Mouse (Mus musculus) CH12.LX (cell line): Measurements from ENCODE around the gene Zbtb17. TPM values are rescaled to one million over a fixed set of nuclear protein-coding genes. Genes with fewer than 3 reads are reported as not detected.

Experiments
- DNase-seq: peaks from one replicate; pipeline ENCODE4 v3.0.0-alpha.2; 2013; ENCODE audit errors: extremely low read depth
- H3K27ac ChIP-seq: 2 replicates; pipeline ENCODE4 v1.5.1; 2012; ENCODE audit warnings: low read depth, mild to moderate bottlenecking, control low read depth, moderate library complexity; ENCODE audit not compliant: insufficient read depth
- H3K27me3 ChIP-seq: replicated peaks from 2 replicates; pipeline ENCODE3; 2012; ENCODE audit warnings: inconsistent platforms
- H3K36me3 ChIP-seq, 2 experiments: replicated peaks in 1 of 2; 2 replicates each; pipeline versions ENCODE3 to v1.6.1; 2012; ENCODE audit warnings: inconsistent platforms in 1 of 2, low read length in 1 of 2, mild to moderate bottlenecking in 1 of 2, mixed read lengths in 1 of 2, moderate library complexity in 1 of 2; ENCODE audit not compliant: control insufficient read depth in 1 of 2, insufficient read depth in 1 of 2
- H3K4me1 ChIP-seq, 2 experiments: 2 replicates each; pipeline ENCODE4 v1.6.1; 2012; ENCODE audit warnings: inconsistent platforms in 1 of 2, moderate library complexity in 1 of 2; ENCODE audit not compliant: insufficient read depth in 2 of 2, control insufficient read depth in 1 of 2
- H3K4me2 ChIP-seq: 2 replicates; pipeline ENCODE4 v1.6.1; 2012; ENCODE audit warnings: low read depth, mild to moderate bottlenecking, control low read depth; ENCODE audit not compliant: poor library complexity, insufficient read depth, severe bottlenecking
- H3K4me3 ChIP-seq, 3 experiments: fragments of 150-350 bp in 1 of 3; sonication (generic) in 1 of 3; replicated peaks in 1 of 3; 2 replicates each; pipeline versions ENCODE3 to v1.5.1; 2011 to 2012; ENCODE audit warnings: low read depth in 2 of 3, low read length in 2 of 3, mild to moderate bottlenecking in 2 of 3, moderate library complexity in 2 of 3, control low read depth in 1 of 3, improper control_type of control experiment in 1 of 3, inconsistent platforms in 1 of 3, mixed read lengths in 1 of 3; ENCODE audit not compliant: poor library complexity in 1 of 3
- H3K79me2 ChIP-seq: replicated peaks from 2 replicates; pipeline ENCODE4 v1.6.1; 2012; ENCODE audit warnings: mild to moderate bottlenecking, moderate library complexity; ENCODE audit not compliant: control insufficient read depth, poor library complexity, insufficient read depth, severe bottlenecking; ENCODE audit errors: extremely low read depth
- H3K9ac ChIP-seq: 2 replicates; pipeline ENCODE4 v1.6.1; 2012; ENCODE audit warnings: low read depth, mild to moderate bottlenecking, control low read depth, moderate library complexity; ENCODE audit not compliant: insufficient read depth
- H3K9me3 ChIP-seq: replicated peaks from 2 replicates; pipeline ENCODE3; 2012; ENCODE audit warnings: low read length, inconsistent platforms, mixed read lengths
- BHLHE40 ChIP-seq: IDR thresholded peaks from 2 replicates; pipeline ENCODE4 v1.6.1; 2011; ENCODE audit warnings: mild to moderate bottlenecking, low read depth, low read length, improper control_type of control experiment
- ETS1 ChIP-seq: conservative IDR thresholded peaks from 2 replicates; pipeline ENCODE4 v1.6.1; 2012; ENCODE audit warnings: low read depth, mild to moderate bottlenecking, inconsistent platforms, low read length, improper control_type of control experiment, moderate library complexity
- JUN ChIP-seq: IDR thresholded peaks from 2 replicates; pipeline ENCODE4 v1.6.1; 2011; ENCODE audit warnings: low read depth, mild to moderate bottlenecking, low read length, improper control_type of control experiment, moderate library complexity; ENCODE audit not compliant: insufficient read depth
- JUND ChIP-seq: conservative IDR thresholded peaks from 2 replicates; pipeline ENCODE4 v1.6.1; 2011; ENCODE audit warnings: low read depth, low read length, improper control_type of control experiment
- KAT2A ChIP-seq: IDR thresholded peaks from 2 replicates; pipeline ENCODE4 v1.6.1; 2012; ENCODE audit warnings: low read length, improper control_type of control experiment, inconsistent platforms; ENCODE audit not compliant: insufficient replicate concordance
- MAFK ChIP-seq: IDR thresholded peaks from 2 replicates; pipeline ENCODE4 v1.6.1; 2011; ENCODE audit warnings: low read length, improper control_type of control experiment; ENCODE audit not compliant: insufficient replicate concordance
- MAX ChIP-seq: IDR thresholded peaks from 2 replicates; pipeline ENCODE4 v1.6.1; 2011; ENCODE audit warnings: low read length, improper control_type of control experiment
- MEF2A ChIP-seq: IDR thresholded peaks from 2 replicates; pipeline ENCODE4 v1.6.1; 2014; ENCODE audit warnings: low read depth, mild to moderate bottlenecking, inconsistent platforms, low read length, improper control_type of control experiment, borderline replicate concordance
- MXI1 ChIP-seq: IDR thresholded peaks from 2 replicates; pipeline ENCODE4 v1.6.1; 2011; ENCODE audit warnings: mild to moderate bottlenecking, low read depth, low read length, improper control_type of control experiment
- MYC ChIP-seq: IDR thresholded peaks from 2 replicates; pipeline ENCODE4 v1.6.1; 2011; ENCODE audit warnings: low read depth, mild to moderate bottlenecking, improper control_type of control experiment, low read length
- NRF1 ChIP-seq: IDR thresholded peaks from 2 replicates; pipeline ENCODE4 v1.6.1; 2014; ENCODE audit warnings: low read depth, mild to moderate bottlenecking, inconsistent platforms, low read length, improper control_type of control experiment, moderate library complexity
- PAX5 ChIP-seq: IDR thresholded peaks from 2 replicates; pipeline ENCODE4 v1.6.1; 2012; ENCODE audit warnings: low read length, inconsistent platforms, mixed read lengths
- POLR2AphosphoS2 ChIP-seq: IDR thresholded peaks from 2 replicates; pipeline ENCODE4 v1.6.1; 2011; ENCODE audit warnings: low read depth, low read length, improper control_type of control experiment
- RAD21 ChIP-seq: IDR thresholded peaks from 2 replicates; pipeline ENCODE4 v1.6.1; 2011; ENCODE audit warnings: low read depth, mild to moderate bottlenecking, low read length, improper control_type of control experiment, moderate library complexity
- SIN3A ChIP-seq: IDR thresholded peaks from 2 replicates; pipeline ENCODE4 v1.6.1; 2012; ENCODE audit warnings: low read length, improper control_type of control experiment, inconsistent platforms
- TBP ChIP-seq: conservative IDR thresholded peaks from 2 replicates; pipeline ENCODE4 v1.6.1; 2011; ENCODE audit warnings: low read depth, low read length, improper control_type of control experiment
- TCF12 ChIP-seq: IDR thresholded peaks from 2 replicates; pipeline ENCODE4 v1.6.1; 2014; ENCODE audit warnings: low read depth, mild to moderate bottlenecking, inconsistent platforms, low read length, improper control_type of control experiment
- USF1 ChIP-seq: IDR thresholded peaks from 2 replicates; pipeline ENCODE4 v1.6.1; 2014; ENCODE audit warnings: low read depth, mild to moderate bottlenecking, inconsistent platforms, low read length, improper control_type of control experiment
- USF2 ChIP-seq: conservative IDR thresholded peaks from 2 replicates; pipeline ENCODE4 v1.6.1; 2011; ENCODE audit warnings: low read depth, low read length, improper control_type of control experiment
- ZC3H11A ChIP-seq: IDR thresholded peaks from 2 replicates; pipeline ENCODE4 v1.6.1; 2012; ENCODE audit warnings: low read depth, mild to moderate bottlenecking, inconsistent platforms, low read length, improper control_type of control experiment
- ZKSCAN1 ChIP-seq: IDR thresholded peaks from 2 replicates; pipeline ENCODE4 v1.6.1; 2012; ENCODE audit warnings: low read depth, inconsistent platforms, low read length, improper control_type of control experiment, borderline replicate concordance
- ZMIZ1 ChIP-seq: IDR thresholded peaks from 2 replicates; pipeline ENCODE4 v1.6.1; 2012; ENCODE audit warnings: low read depth, mild to moderate bottlenecking, inconsistent platforms, low read length, improper control_type of control experiment
- ZNF384 ChIP-seq: IDR thresholded peaks from 2 replicates; pipeline ENCODE4 v1.6.1; 2012; ENCODE audit warnings: low read depth, low read length, improper control_type of control experiment, inconsistent platforms
- dilution Hi-C: fragments of 300-500 bp; cut with MboI; formaldehyde crosslinking; loops from 2 replicates; pipeline ENCODE4 v1.14.3; 2020; ENCODE audit warnings: low sequenced_read_pairs; ENCODE audit not compliant: extremely low pct_unique_long_range_greater_than_20kb, extremely low pct_ligation_motif_present
- in situ Hi-C: fragments of 300-500 bp; cut with MboI; formaldehyde crosslinking; loops from 3 replicates; pipeline ENCODE4 v1.14.3; 2019; ENCODE audit warnings: low sequenced_read_pairs, low pct_ligation_motif_present, low pct_unique_long_range_greater_than_20kb, mixed read lengths
- polyA plus RNA-seq: library from polyadenylated mRNA; unstranded; fragments of >175 nt; gene quantifications from 2 replicates; pipeline ENCODE4 v1.2.1, GENCODE M21; 2012; ENCODE audit warnings: low read depth; ENCODE audit not compliant: insufficient read length
- total RNA-seq, 2 experiments: library from RNA; depleted of rRNA; stranded (reverse); fragments of 300-350 nt in 1 of 2; fragments of >200 nt in 1 of 2; gene quantifications; 2 replicates each; pipeline ENCODE4 v1.2.3; 2012 to 2014

The Zbtb17 gene
- total and polyA plus RNA-seq, 3 experiments = 21.4 to 51.2 (median 47.6) TPM

DNA sequence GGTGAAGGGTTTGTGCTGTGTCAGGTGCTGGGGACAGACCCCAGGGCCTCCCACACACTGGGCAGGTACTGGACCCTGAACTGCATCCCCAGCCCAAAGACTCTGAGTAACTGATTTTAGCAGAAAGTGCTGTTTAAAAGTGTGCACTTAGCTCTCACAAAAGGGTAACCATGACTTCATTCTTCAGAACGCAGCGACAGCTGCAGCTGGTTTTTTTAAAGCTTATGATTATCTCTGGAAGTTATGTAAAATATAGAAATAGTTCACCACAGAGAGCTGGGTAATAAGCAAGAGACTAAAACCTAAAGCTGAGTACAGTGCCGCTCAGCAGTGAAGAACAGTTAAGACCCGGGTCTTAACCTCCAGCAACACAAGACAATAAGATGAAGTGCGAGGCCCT is 56.6 kb downstream of the Zbtb17 start:
- Histone ChIP-seq H3K4me2 (no peak overlapping the region), H3K27me3 (no peaks in the 10 kb centered on the region), H3K79me2 (peaks cover 38% of the 10 kb centered on the region), H3K36me3 (peaks cover 3 to 66% of the 10 kb centered on the region in 2 experiments), H3K9ac (no peak overlapping the region), H3K27ac (no peak overlapping the region), H3K4me1 (peaks cover 3 to 19% of the 10 kb centered on the region in 2 experiments), H3K9me3 (no peaks in the 10 kb centered on the region), H3K4me3 (no peak overlapping the region)
- no peak for DNase-seq
- in situ Hi-C loops (no loop called here), dilution Hi-C loops (no loop called here)
- TF ChIP-seq ZNF384 (no peak), ZKSCAN1 (no peak), JUND (no peak), JUN (no peak), TCF12 (no peak), RAD21 (no peak), MYC (no peak), TBP (no peak), NRF1 (no peak), MXI1 (no peak), MAX (no peak), ZC3H11A (no peak), MEF2A (no peak), KAT2A (no peak)
- TF ChIP-seq, all 38 proteins: peak for 0

DNA sequence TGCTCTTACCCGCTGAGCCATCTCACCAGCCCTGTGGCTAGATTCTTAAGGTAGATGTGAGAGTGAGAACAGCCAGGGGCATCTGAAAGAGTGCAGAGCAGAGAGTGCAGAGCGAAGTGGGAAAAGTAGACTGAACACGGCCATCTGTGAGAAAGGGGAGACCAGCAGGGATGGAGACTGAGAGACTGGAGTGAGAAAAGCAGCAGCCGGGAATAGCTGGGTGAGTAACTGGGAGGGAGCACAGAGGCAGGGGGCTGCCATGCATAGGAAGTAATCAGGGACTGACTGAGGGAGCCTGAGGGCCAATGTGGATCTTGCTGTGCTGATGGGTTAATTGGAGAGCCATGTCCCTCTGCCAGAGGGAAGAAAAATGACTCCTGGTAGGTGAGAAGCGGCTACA is 58.3 kb downstream of the Zbtb17 start:
- DNase-seq = no peak

More for the DNA sequence above, 58.3 kb downstream of the Zbtb17 start:
- TF ChIP-seq MAFK (no peak), TCF12 (no peak), JUN (no peak), BHLHE40 (no peak), ZKSCAN1 (no peak), ZMIZ1 (no peak), ZC3H11A (no peak), POLR2AphosphoS2 (no peak), MAX (no peak), USF2 (no peak), NRF1 (no peak), MXI1 (no peak), ETS1 (no peak), SIN3A (no peak), TBP (no peak), PAX5 (no peak), USF1 (no peak)
- in situ Hi-C loops (no loop called here), dilution Hi-C loops (no loop called here)
- Histone ChIP-seq H3K36me3 (peaks cover 0 to 59% of the 10 kb centered on the region in 2 experiments), H3K27me3 (no peaks in the 10 kb centered on the region), H3K27ac (no peak overlapping the region), H3K79me2 (peaks cover 31% of the 10 kb centered on the region), H3K4me1 (peaks cover 0 to 11% of the 10 kb centered on the region in 2 experiments; a peak in 2 of 4 replicates), H3K4me3 (no peak overlapping the region), H3K9me3 (no peaks in the 10 kb centered on the region), H3K9ac (no peak overlapping the region), H3K4me2 (no peak overlapping the region)
